Mouse (Mus musculus) midbrain, embryonic 12.5 days (tissue): ENCODE measurements around the gene Gm37240. TPM values are rescaled to one million over a fixed set of nuclear protein-coding genes. Genes with fewer than 3 reads are reported as not detected.

ENCODE experiments used
- ATAC-seq: fragments of 200-750 bp; cut with Nextera tagmentation; 2 replicates; pipeline ENCODE4 v1.8.0; 2017; ENCODE audit warnings: low read depth, moderate TSS enrichment, moderate library complexity; ENCODE audit not compliant: low FRiP score
- H3K27ac ChIP-seq: fragments of 300-500 bp; sonication (generic); replicated peaks from 2 replicates; pipeline ENCODE4 v1.5.1; 2016; ENCODE audit warnings: mild to moderate bottlenecking
- H3K27me3 ChIP-seq: fragments of 300-500 bp; sonication (generic); 2 replicates; pipeline ENCODE4 v1.6.1; 2016; ENCODE audit warnings: mild to moderate bottlenecking
- H3K36me3 ChIP-seq: fragments of 300-500 bp; sonication (generic); 2 replicates; pipeline ENCODE4 v1.6.1; 2016
- H3K4me1 ChIP-seq: fragments of 300-500 bp; sonication (generic); 2 replicates; pipeline ENCODE4 v1.6.1; 2016
- H3K4me2 ChIP-seq: fragments of 300-500 bp; sonication (generic); replicated peaks from 2 replicates; pipeline ENCODE4 v1.6.1; 2016; ENCODE audit warnings: mild to moderate bottlenecking, moderate library complexity
- H3K4me3 ChIP-seq: fragments of 300-500 bp; sonication (generic); 2 replicates; pipeline ENCODE4 v1.5.1; 2016; ENCODE audit warnings: mild to moderate bottlenecking
- H3K9ac ChIP-seq: fragments of 300-500 bp; sonication (generic); replicated peaks from 2 replicates; pipeline ENCODE4 v1.6.1; 2016; ENCODE audit warnings: mild to moderate bottlenecking, moderate library complexity
- H3K9me3 ChIP-seq: fragments of 300-500 bp; sonication (generic); 2 replicates; pipeline ENCODE4 v1.6.1; 2016; ENCODE audit warnings: mild to moderate bottlenecking
- WGBS: fragments of 180-500 bp; shearing (Covaris S2); methylation state at CpG from one replicate; pipeline ENCODE4 v1.1.7; 2016; 5-methylcytosine and 5-hydroxymethylcytosine counted together
- polyA plus RNA-seq: library from polyadenylated mRNA; unstranded; fragments of >200 nt; fragmentation: Nextera tagmentation; extraction: Ambion mirVana; gene quantifications from 2 replicates; pipeline ENCODE4 v1.2.1, GENCODE M21; 2016

Gm37240 gene
- polyA plus RNA-seq, 1 experiment from 2014 or later, result 0.96 TPM

GRCm38 (mm10) chr3:84615856-84616225 is 1271.5 kb downstream of the Gm37240 start:
- H3K27me3 ChIP-seq, result no peaks in the 10 kb centered on the region; the same call in 1 of the 2 replicates
- no peak overlapping the region for H3K4me2 ChIP-seq
- H3K27ac ChIP-seq, result no peak overlapping the region
- no peaks in the 10 kb centered on the region for H3K4me1 ChIP-seq
- no peaks in the 10 kb centered on the region for H3K9me3 ChIP-seq
- no peak overlapping the region for H3K4me3 ChIP-seq
- H3K9ac ChIP-seq, result 0 out of 2 replicates have a peak overlapping the region, but pooled peaks have one; percentile 20
- ATAC-seq, result no peak
- 29% methylated on average over 7 of the region's 7 CpGs for WGBS
- no peaks in the 10 kb centered on the region for H3K36me3 ChIP-seq

- WGBS, result 29% methylated on average over 5 of the region's 5 CpGs
- no peak for ATAC-seq
Observed at GRCm38 (mm10) chr3:84615050-84615855, 1272.1 kb downstream of the Gm37240 start.

GRCm38 (mm10) chr3:84610183-84610710 is 1277.1 kb downstream of the Gm37240 start:
- H3K9ac ChIP-seq, result no peak overlapping the region
- WGBS, result 80% methylated on average over 9 of the region's 9 CpGs

More at GRCm38 (mm10) chr3:84615050-84615855, 1272.1 kb downstream of the Gm37240 start:
- no peaks in the 10 kb centered on the region for H3K36me3 ChIP-seq
- H3K27me3 ChIP-seq, result no peaks in the 10 kb centered on the region; the same call in 1 of the 2 replicates
- H3K27ac ChIP-seq, result no peak overlapping the region
- H3K9me3 ChIP-seq, result no peaks in the 10 kb centered on the region
- H3K4me1 ChIP-seq, result no peaks in the 10 kb centered on the region
- no peak overlapping the region for H3K4me2 ChIP-seq
- no peak overlapping the region for H3K4me3 ChIP-seq
- H3K9ac ChIP-seq, result no peak overlapping the region

GRCm38 (mm10) chr3:84603212-84603611 is 1284.1 kb downstream of the Gm37240 start:
- H3K4me3 ChIP-seq, result no peak overlapping the region
- no peaks in the 10 kb centered on the region for H3K4me1 ChIP-seq
- no peak overlapping the region for H3K27ac ChIP-seq
- H3K9me3 ChIP-seq, result 0 out of 2 replicates have a peak, but pooled peaks cover 3% of the 10 kb centered on the region
- H3K4me2 ChIP-seq, result no peak overlapping the region
- peaks cover 4% of the 10 kb centered on the region for H3K27me3 ChIP-seq
- H3K36me3 ChIP-seq, result no peaks in the 10 kb centered on the region
- ATAC-seq, result no peak
- H3K9ac ChIP-seq, result no peak overlapping the region
- 84% methylated on average over 5 of the region's 9 CpGs for WGBS

More at GRCm38 (mm10) chr3:84610183-84610710, 1277.1 kb downstream of the Gm37240 start:
- H3K4me3 ChIP-seq, result no peak overlapping the region
- 0 out of 2 replicates have a peak, but pooled peaks cover 3% of the 10 kb centered on the region for H3K9me3 ChIP-seq
- ATAC-seq, result no peak
- H3K4me1 ChIP-seq, result no peaks in the 10 kb centered on the region
- H3K4me2 ChIP-seq, result no peak overlapping the region
- H3K27ac ChIP-seq, result no peak overlapping the region
- H3K36me3 ChIP-seq, result no peaks in the 10 kb centered on the region
- H3K27me3 ChIP-seq, result no peaks in the 10 kb centered on the region

- WGBS, result 98% methylated on average over 2 of the region's 2 CpGs
- H3K9ac ChIP-seq, result no peak overlapping the region
- H3K27me3 ChIP-seq, result peaks cover 8% of the 10 kb centered on the region
- 0 out of 2 replicates have a peak, but pooled peaks cover 3% of the 10 kb centered on the region for H3K9me3 ChIP-seq
- H3K4me3 ChIP-seq, result no peak overlapping the region
- no peak overlapping the region for H3K27ac ChIP-seq
- H3K36me3 ChIP-seq, result no peaks in the 10 kb centered on the region
- H3K4me2 ChIP-seq, result no peak overlapping the region
- no peak for ATAC-seq
- H3K4me1 ChIP-seq, result no peaks in the 10 kb centered on the region
Observed at GRCm38 (mm10) chr3:84602759-84603158, 1284.6 kb downstream of the Gm37240 start.

GRCm38 (mm10) chr3:84601870-84602495 is 1285.3 kb downstream of the Gm37240 start:
- no peak overlapping the region for H3K4me2 ChIP-seq
- no peak overlapping the region for H3K9ac ChIP-seq
- 83% methylated on average over 9 of the region's 9 CpGs for WGBS
- ATAC-seq, result no peak
- no peaks in the 10 kb centered on the region for H3K36me3 ChIP-seq
- H3K4me1 ChIP-seq, result no peaks in the 10 kb centered on the region
- H3K27ac ChIP-seq, result no peak overlapping the region
- H3K27me3 ChIP-seq, result peaks cover 15% of the 10 kb centered on the region
- 0 out of 2 replicates have a peak, but pooled peaks cover 3% of the 10 kb centered on the region for H3K9me3 ChIP-seq
- H3K4me3 ChIP-seq, result no peak overlapping the region

GRCm38 (mm10) chr3:84598756-84599155 is 1288.6 kb downstream of the Gm37240 start:
- WGBS, result 86% methylated on average over 6 of the region's 6 CpGs

GRCm38 (mm10) chr3:84597996-84598734 is 1289.2 kb downstream of the Gm37240 start:
- H3K4me1 ChIP-seq, result peaks cover 11% of the 10 kb centered on the region; the same call in 1 of the 2 replicates
- WGBS, result 84% methylated on average over 6 of the region's 6 CpGs
- no peak overlapping the region for H3K9ac ChIP-seq
- H3K4me3 ChIP-seq, result no peak overlapping the region
- ATAC-seq, result no peak
- no peak overlapping the region for H3K27ac ChIP-seq
- no peaks in the 10 kb centered on the region for H3K9me3 ChIP-seq
- H3K4me2 ChIP-seq, result no peak overlapping the region
- peaks cover 24% of the 10 kb centered on the region for H3K27me3 ChIP-seq
- no peaks in the 10 kb centered on the region for H3K36me3 ChIP-seq

More at GRCm38 (mm10) chr3:84598756-84599155, 1288.6 kb downstream of the Gm37240 start:
- no peak overlapping the region for H3K4me3 ChIP-seq
- H3K27ac ChIP-seq, result no peak overlapping the region
- peaks cover 11% of the 10 kb centered on the region; the same call in 1 of the 2 replicates for H3K4me1 ChIP-seq
- no peak overlapping the region for H3K4me2 ChIP-seq
- H3K9me3 ChIP-seq, result no peaks in the 10 kb centered on the region
- H3K9ac ChIP-seq, result no peak overlapping the region
- H3K27me3 ChIP-seq, result peaks cover 21% of the 10 kb centered on the region
- no peaks in the 10 kb centered on the region for H3K36me3 ChIP-seq
- ATAC-seq, result no peak

GRCm38 (mm10) chr3:84595677-84596234 is 1291.6 kb downstream of the Gm37240 start:
- 37% methylated on average over 5 of the region's 5 CpGs for WGBS
- peaks cover 33% of the 10 kb centered on the region for H3K27me3 ChIP-seq

GRCm38 (mm10) chr3:84594894-84595676 is 1292.2 kb downstream of the Gm37240 start:
- H3K4me2 ChIP-seq, result peak overlapping the region; percentile 43
- H3K4me3 ChIP-seq, result peak overlapping the region; percentile 19; the same call in 1 of the 2 replicates
- H3K4me1 ChIP-seq, result peaks cover 11% of the 10 kb centered on the region; the same call in 1 of the 2 replicates
- H3K27me3 ChIP-seq, result peaks cover 32% of the 10 kb centered on the region
- ATAC-seq, result no peak
- no peaks in the 10 kb centered on the region for H3K36me3 ChIP-seq
- no peaks in the 10 kb centered on the region for H3K9me3 ChIP-seq
- WGBS, result 7% methylated on average over 23 of the region's 23 CpGs
- no peak overlapping the region for H3K9ac ChIP-seq
- no peak overlapping the region for H3K27ac ChIP-seq

More at GRCm38 (mm10) chr3:84595677-84596234, 1291.6 kb downstream of the Gm37240 start:
- peak overlapping the region; percentile 43 for H3K4me2 ChIP-seq
- H3K27ac ChIP-seq, result no peak overlapping the region
- no peaks in the 10 kb centered on the region for H3K36me3 ChIP-seq
- H3K4me3 ChIP-seq, result no peak overlapping the region
- H3K4me1 ChIP-seq, result peaks cover 11% of the 10 kb centered on the region; the same call in 1 of the 2 replicates
- H3K9ac ChIP-seq, result no peak overlapping the region
- no peaks in the 10 kb centered on the region for H3K9me3 ChIP-seq
- no peak for ATAC-seq
